Mouse (Mus musculus): ENCODE results near the gene Exosc1. TPM values are rescaled to one million over a fixed set of nuclear protein-coding genes. Genes with fewer than 3 reads are reported as not detected.

Gene Exosc1
- total RNA-seq, 1 experiment: 48.2 TPM

GRCm38 (mm10) chr19:41895460-41896318 is 37.5 kb downstream of the Exosc1 start, which contains the start of gene Rrp12:
Rrp12 (minus strand) TSS chr19:41896173.
- in situ Hi-C loops (cut with MboI; ENCODE audit: low sequenced_read_pairs in 2 of 2, unreplicated experiment in 2 of 2): no loop called here
- Histone ChIP-seq H3K9ac (ENCODE audit: insufficient read depth, low read depth, low read length, poor library complexity, severe bottlenecking) (peak within 1 kb of the TSS; percentile 88), H3K36me3 (ENCODE audit: control insufficient read depth, insufficient read depth, low read length, poor library complexity, severe bottlenecking) (peaks cover 13% of the 10 kb centered on the region), H3K27ac (ENCODE audit: insufficient read depth, low read depth, low read length, poor library complexity, severe bottlenecking) (no peak within 1 kb of the TSS), H3K9me3 (ENCODE audit: control insufficient read depth, insufficient read depth, low read depth, low read length) (no peaks in the 10 kb centered on the region), H3K4me1 (ENCODE audit: control insufficient read depth in 2 of 2, insufficient read depth in 2 of 2, low read length in 2 of 2, poor library complexity in 1 of 2) (no peaks in the 10 kb centered on the region; a peak in 1 of 4 replicates), H3K4me3 (ENCODE audit: insufficient read depth in 1 of 2, low read depth in 1 of 2, low read length in 2 of 2, poor library complexity in 1 of 2, severe bottlenecking in 1 of 2) (peak within 1 kb of the TSS; percentile 77 to 88)
- no peak for TF ChIP-seq CHD2 (IDR thresholded peaks at IDR 0.05; ENCODE audit: low read depth, low read length)
- TF ChIP-seq ZNF384 (IDR thresholded peaks at IDR 0.05; ENCODE audit: low read depth, low read length): no peak
- no peak for TF ChIP-seq MAFK (IDR thresholded peaks at IDR 0.05; ENCODE audit: insufficient read depth, low read depth, low read length)
- TF ChIP-seq HCFC1 (IDR thresholded peaks at IDR 0.05; ENCODE audit: borderline replicate concordance, insufficient read depth, low read length): peak; percentile 42; the same call in 1 of the 2 replicates
- TF ChIP-seq ZC3H11A (IDR thresholded peaks at IDR 0.05; ENCODE audit: borderline replicate concordance, low read depth, low read length): no peak
- DNase-seq (ENCODE audit: low read depth, low spot score): peak; percentile 85

GRCm38 (mm10) chr19:41894959-41895358 is 38.3 kb downstream of the Exosc1 start:
- no peak for TF ChIP-seq CHD2 (IDR thresholded peaks at IDR 0.05; ENCODE audit: low read depth, low read length)
- TF ChIP-seq ZC3H11A (IDR thresholded peaks at IDR 0.05; ENCODE audit: borderline replicate concordance, low read depth, low read length): no peak
- no peak for TF ChIP-seq HCFC1 (IDR thresholded peaks at IDR 0.05; ENCODE audit: borderline replicate concordance, insufficient read depth, low read length)
- TF ChIP-seq MAFK (IDR thresholded peaks at IDR 0.05; ENCODE audit: insufficient read depth, low read depth, low read length): no peak
- TF ChIP-seq ZNF384 (IDR thresholded peaks at IDR 0.05; ENCODE audit: low read depth, low read length): no peak
- Histone ChIP-seq H3K27ac (ENCODE audit: insufficient read depth, low read depth, low read length, poor library complexity, severe bottlenecking) (no peak overlapping the region), H3K9me3 (ENCODE audit: control insufficient read depth, insufficient read depth, low read depth, low read length) (no peaks in the 10 kb centered on the region), H3K4me1 (ENCODE audit: control insufficient read depth in 2 of 2, insufficient read depth in 2 of 2, low read length in 2 of 2, poor library complexity in 1 of 2) (no peaks in the 10 kb centered on the region; a peak in 1 of 4 replicates), H3K9ac (ENCODE audit: insufficient read depth, low read depth, low read length, poor library complexity, severe bottlenecking) (peak overlapping the region; percentile 88; the same call in 1 of the 2 replicates), H3K4me3 (ENCODE audit: insufficient read depth in 1 of 2, low read depth in 1 of 2, low read length in 2 of 2, poor library complexity in 1 of 2, severe bottlenecking in 1 of 2) (peak overlapping the region; percentile 77 to 88; a peak in 3 of 4 replicates), H3K36me3 (ENCODE audit: control insufficient read depth, insufficient read depth, low read length, poor library complexity, severe bottlenecking) (peaks cover 19% of the 10 kb centered on the region)
- DNase-seq (ENCODE audit: low read depth, low spot score): no peak
- in situ Hi-C loops (cut with MboI; ENCODE audit: low sequenced_read_pairs in 2 of 2, unreplicated experiment in 2 of 2): no loop called here

DNA sequence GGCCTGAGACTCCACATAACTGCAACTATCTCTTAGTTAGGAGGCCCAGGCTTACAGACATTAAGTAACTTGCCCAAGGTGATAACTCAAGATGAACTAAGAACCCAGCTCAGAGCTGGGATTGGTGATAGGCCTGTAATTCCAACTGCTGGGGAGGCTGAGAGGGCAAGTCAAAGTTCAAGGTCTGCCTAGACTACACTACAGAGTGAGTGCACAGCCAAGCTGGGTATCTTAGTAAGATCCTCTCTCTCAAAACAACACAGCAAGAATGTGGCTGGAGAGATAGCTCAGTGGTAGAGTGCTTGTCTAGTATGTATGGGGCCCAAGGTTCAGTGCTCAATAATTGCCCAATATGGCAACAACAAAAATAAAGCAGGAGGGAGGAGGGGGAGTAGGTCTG is 45.0 kb downstream of the Exosc1 start:
- Histone ChIP-seq H3K4me1 (ENCODE audit: control insufficient read depth in 2 of 2, insufficient read depth in 2 of 2, low read length in 2 of 2, poor library complexity in 1 of 2) (peaks cover 0 to 4% of the 10 kb centered on the region in 2 experiments; a peak in 1 of 4 replicates), H3K27ac (ENCODE audit: insufficient read depth, low read depth, low read length, poor library complexity, severe bottlenecking) (no peak overlapping the region), H3K9me3 (ENCODE audit: control insufficient read depth, insufficient read depth, low read depth, low read length) (no peaks in the 10 kb centered on the region), H3K36me3 (ENCODE audit: control insufficient read depth, insufficient read depth, low read length, poor library complexity, severe bottlenecking) (peaks cover 70% of the 10 kb centered on the region), H3K4me3 (ENCODE audit: insufficient read depth in 1 of 2, low read depth in 1 of 2, low read length in 2 of 2, poor library complexity in 1 of 2, severe bottlenecking in 1 of 2) (no peak overlapping the region), H3K9ac (ENCODE audit: insufficient read depth, low read depth, low read length, poor library complexity, severe bottlenecking) (no peak overlapping the region)
- TF ChIP-seq CHD2 (IDR thresholded peaks at IDR 0.05; ENCODE audit: low read depth, low read length) (no peak), ZC3H11A (IDR thresholded peaks at IDR 0.05; ENCODE audit: borderline replicate concordance, low read depth, low read length) (no peak), HCFC1 (IDR thresholded peaks at IDR 0.05; ENCODE audit: borderline replicate concordance, insufficient read depth, low read length) (no peak), MAFK (IDR thresholded peaks at IDR 0.05; ENCODE audit: insufficient read depth, low read depth, low read length) (no peak)
- no peak for DNase-seq (ENCODE audit: low read depth, low spot score)
- in situ Hi-C loops (cut with MboI; ENCODE audit: low sequenced_read_pairs in 2 of 2, unreplicated experiment in 2 of 2): no loop called here

GRCm38 (mm10) chr19:41883882-41884281 is 49.3 kb downstream of the Exosc1 start:
- no peak overlapping the region for H3K27ac ChIP-seq (ENCODE audit: insufficient read depth, low read depth, low read length, poor library complexity, severe bottlenecking)
- H3K36me3 ChIP-seq (ENCODE audit: control insufficient read depth, insufficient read depth, low read length, poor library complexity, severe bottlenecking): peaks cover 69% of the 10 kb centered on the region
- in situ Hi-C loops (cut with MboI; ENCODE audit: low sequenced_read_pairs in 2 of 2, unreplicated experiment in 2 of 2): no loop called here
- H3K9ac ChIP-seq (ENCODE audit: insufficient read depth, low read depth, low read length, poor library complexity, severe bottlenecking): no peak overlapping the region
- H3K4me3 ChIP-seq (ENCODE audit: insufficient read depth in 1 of 2, low read depth in 1 of 2, low read length in 2 of 2, poor library complexity in 1 of 2, severe bottlenecking in 1 of 2): no peak overlapping the region
- H3K9me3 ChIP-seq (ENCODE audit: control insufficient read depth, insufficient read depth, low read depth, low read length): no peaks in the 10 kb centered on the region
- DNase-seq (ENCODE audit: low read depth, low spot score): no peak
- TF ChIP-seq CHD2 (IDR thresholded peaks at IDR 0.05; ENCODE audit: low read depth, low read length): no peak
- no peak for TF ChIP-seq ZNF384 (IDR thresholded peaks at IDR 0.05; ENCODE audit: low read depth, low read length)
- TF ChIP-seq HCFC1 (IDR thresholded peaks at IDR 0.05; ENCODE audit: borderline replicate concordance, insufficient read depth, low read length): no peak
- no peak for TF ChIP-seq ZC3H11A (IDR thresholded peaks at IDR 0.05; ENCODE audit: borderline replicate concordance, low read depth, low read length)
- no peak for TF ChIP-seq MAFK (IDR thresholded peaks at IDR 0.05; ENCODE audit: insufficient read depth, low read depth, low read length)
- H3K4me1 ChIP-seq (ENCODE audit: control insufficient read depth in 2 of 2, insufficient read depth in 2 of 2, low read length in 2 of 2, poor library complexity in 1 of 2): peaks cover 0 to 4% of the 10 kb centered on the region in 2 experiments; a peak in 1 of 4 replicates
